Mouse (Mus musculus) C2C12 (cell line): ENCODE results near the gene Qpctl. TPM values are rescaled to one million over a fixed set of nuclear protein-coding genes. Genes with fewer than 3 reads are reported as not detected.
A peak's percentile ranks its signal among the peaks of the same experiment; 100 is the strongest.

Experiments used
- H3K27me3 ChIP-seq: one replicate; pipeline ENCODE4 v1.6.1; 2011; ENCODE audit not compliant: control insufficient read depth, insufficient read depth, insufficient read length
- H3K36me3 ChIP-seq: one replicate; pipeline ENCODE4 v1.6.1; 2011; ENCODE audit not compliant: control insufficient read depth, insufficient read depth
- H3K4me3 ChIP-seq: one replicate; pipeline ENCODE4 v1.5.1; 2011; ENCODE audit warnings: mild to moderate bottlenecking, control low read depth; ENCODE audit not compliant: poor library complexity, insufficient read depth, severe bottlenecking
- H3K79me2 ChIP-seq: one replicate; pipeline ENCODE4 v1.6.1; 2011; ENCODE audit not compliant: control insufficient read depth, insufficient read depth
- H3K79me3 ChIP-seq: one replicate; pipeline ENCODE4 v1.6.1; 2011; ENCODE audit warnings: low read depth, control low read depth
- H3ac ChIP-seq: one replicate; pipeline ENCODE3; 2011; ENCODE audit warnings: low read depth; ENCODE audit not compliant: control insufficient read depth, insufficient read length
- CEBPB ChIP-seq: IDR thresholded peaks from one replicate; pipeline ENCODE4 v1.6.1; 2011; ENCODE audit warnings: low read depth, mild to moderate bottlenecking, control low read depth, moderate library complexity
- CTCF ChIP-seq: IDR thresholded peaks from one replicate; pipeline ENCODE4 v1.5.1; 2011; ENCODE audit not compliant: control insufficient read depth, insufficient read depth, insufficient read length
- FOSL1 ChIP-seq: IDR thresholded peaks from one replicate; pipeline ENCODE4 v1.8.0; 2011; ENCODE audit warnings: mild to moderate bottlenecking, low read length; ENCODE audit not compliant: poor library complexity, insufficient read depth, severe bottlenecking
- MAX ChIP-seq: IDR thresholded peaks from one replicate; pipeline ENCODE4 v1.6.1; 2011; ENCODE audit warnings: mild to moderate bottlenecking, control low read depth
- MYOD1 ChIP-seq: IDR thresholded peaks from one replicate; pipeline ENCODE4 v1.6.1; 2011; ENCODE audit warnings: low read depth; ENCODE audit not compliant: control insufficient read depth, insufficient read length
- MYOG ChIP-seq: IDR thresholded peaks from one replicate; pipeline ENCODE4 v1.6.1; 2011; ENCODE audit not compliant: control insufficient read depth, insufficient read length; ENCODE audit errors: extremely low read depth
- USF1 ChIP-seq: IDR thresholded peaks from one replicate; pipeline ENCODE4 v1.6.1; 2011; ENCODE audit warnings: low read depth, mild to moderate bottlenecking, control low read depth, moderate library complexity
- long read RNA-seq, 2 experiments: library from polyadenylated mRNA; unstranded; transcript quantifications; one replicate each; pipeline ENCODE4 v2.0.0; 2019 to 2020
- polyA plus RNA-seq: library from polyadenylated mRNA; unstranded; fragments of >200 nt; fragmentation: generic; extraction: Trizol; gene quantifications from one replicate; pipeline ENCODE4 v1.2.1, GENCODE M21; 2012; ENCODE audit warnings: missing spikeins

The Qpctl gene
- 12.3 TPM for polyA plus RNA-seq
- long read RNA-seq, experiment 1, transcript Qpctl-201 (7 exons, 2,710 nt): major isoform, 15 of 21 reads
- long read RNA-seq, experiment 1, partial matches to known transcripts: 1 of 21 reads
- long read RNA-seq, experiment 1, other reads (novel, unspliced or antisense): 5 of 21 reads
- long read RNA-seq, experiment 2, transcript Qpctl-201 (7 exons, 2,710 nt): major isoform, 86 of 110 reads
- long read RNA-seq, experiment 2, partial matches to known transcripts: 4 of 110 reads
- long read RNA-seq, experiment 2, other reads (novel, unspliced or antisense): 20 of 110 reads

- peaks cover 10% of the 10 kb centered on the region for H3K36me3 ChIP-seq
- peaks cover 17% of the 10 kb centered on the region for H3K79me3 ChIP-seq
- peaks cover 39% of the 10 kb centered on the region for H3K79me2 ChIP-seq
- H3K27me3 ChIP-seq: no peaks in the 10 kb centered on the region
- H3K4me3 ChIP-seq: peak within 1 kb of the TSS; percentile 75
- peak within 1 kb of the TSS; percentile 93 for H3ac ChIP-seq
- TF ChIP-seq MYOD1: peak; percentile 14
- no peak for TF ChIP-seq USF1
Measured at GRCm38 (mm10) chr7:19148875-19149541, at the start of gene Qpctl. TSS of gene Qpctl (minus strand) at chr7:19149291.

GRCm38 (mm10) chr7:19197985-19198384 is 48.9 kb upstream of the Qpctl start:
- no peaks in the 10 kb centered on the region for H3K36me3 ChIP-seq
- no peaks in the 10 kb centered on the region for H3K79me3 ChIP-seq
- no peak for TF ChIP-seq USF1
- no peak for TF ChIP-seq MAX
- TF ChIP-seq FOSL1: no peak
- H3K4me3 ChIP-seq: no peak overlapping the region
- no peak overlapping the region for H3ac ChIP-seq
- H3K27me3 ChIP-seq: no peaks in the 10 kb centered on the region
- H3K79me2 ChIP-seq: no peaks in the 10 kb centered on the region

- Histone ChIP-seq H3K4me3 (no peak overlapping the region), H3K79me3 (no peaks in the 10 kb centered on the region), H3K27me3 (no peaks in the 10 kb centered on the region), H3K36me3 (no peaks in the 10 kb centered on the region), H3ac (no peak overlapping the region), H3K79me2 (no peaks in the 10 kb centered on the region)
- TF ChIP-seq CTCF: peak; percentile 13
- no peak for TF ChIP-seq USF1
Measured at GRCm38 (mm10) chr7:19196676-19197075, 47.6 kb upstream of the Qpctl start.

- Histone ChIP-seq H3K27me3 (no peaks in the 10 kb centered on the region), H3K36me3 (no peaks in the 10 kb centered on the region), H3K79me2 (no peaks in the 10 kb centered on the region), H3K4me3 (no peak overlapping the region), H3K79me3 (no peaks in the 10 kb centered on the region), H3ac (no peak overlapping the region)
- TF ChIP-seq MAX: no peak
- TF ChIP-seq USF1: no peak
- TF ChIP-seq CEBPB: no peak
- no peak for TF ChIP-seq FOSL1
- no peak for TF ChIP-seq CTCF
- TF ChIP-seq MYOD1: no peak
- TF ChIP-seq MYOG: no peak
Measured at GRCm38 (mm10) chr7:19194676-19195075, 45.6 kb upstream of the Qpctl start.

GRCm38 (mm10) chr7:19184758-19185157 is 35.7 kb upstream of the Qpctl start:
- Histone ChIP-seq H3K36me3 (no peaks in the 10 kb centered on the region), H3K4me3 (no peak overlapping the region), H3K79me3 (no peaks in the 10 kb centered on the region), H3ac (no peak overlapping the region), H3K79me2 (no peaks in the 10 kb centered on the region), H3K27me3 (no peaks in the 10 kb centered on the region)
- TF ChIP-seq USF1 (no peak), FOSL1 (no peak), CTCF (no peak)

- Histone ChIP-seq H3K36me3 (no peaks in the 10 kb centered on the region), H3K79me3 (no peaks in the 10 kb centered on the region), H3ac (no peak overlapping the region), H3K79me2 (no peaks in the 10 kb centered on the region), H3K27me3 (no peaks in the 10 kb centered on the region), H3K4me3 (no peak overlapping the region)
- TF ChIP-seq CTCF (no peak), MYOG (no peak), USF1 (no peak), MYOD1 (no peak), CEBPB (no peak), FOSL1 (no peak), MAX (no peak)
Measured at GRCm38 (mm10) chr7:19184250-19184649, 35.2 kb upstream of the Qpctl start.
